10 mouse cellular contexts compared by ENCODE assay signal in genomic region chr6:137456064-137456463, GRCm38 (mm10).
DNase-seq lines count a peak whose midpoint lies in the region; ATAC-seq and TF ChIP-seq lines count a peak whose summit lies in the region.
"Had no signal": no experiment of that assay in that cellular context is flagged by ENCODE, and none has a peak within 500 bp of the region (broad histone marks: within the 10 kb centered on the region; RNA-seq: fewer than 3 reads in every experiment).

No protein-coding gene starts in this region.

- no peaks in the 10 kb centered on the region for H3K27me3 ChIP-seq in cerebellum, adult 2 months (ENCODE audit: control insufficient read depth, insufficient read depth, low read length)
- H3K27me3 ChIP-seq in heart, embryonic 14.5 days (ENCODE audit: control insufficient read depth, insufficient read depth, low read length), result no peaks in the 10 kb centered on the region
- no peaks in the 10 kb centered on the region for H3K27me3 ChIP-seq in lung, embryonic 16.5 days (ENCODE audit: control insufficient read depth, insufficient read depth, low read depth, low read length)
- no peaks in the 10 kb centered on the region for H3K27me3 ChIP-seq in neural tube, embryonic 15.5 days (replicated peaks)

- no peak for TF ChIP-seq POLR2A in cerebellum, adult 2 months (IDR thresholded peaks at IDR 0.05; ENCODE audit: borderline replicate concordance, insufficient read depth, low read length)

- TF ChIP-seq CTCF in cerebellum, adult 2 months (IDR thresholded peaks at IDR 0.05; ENCODE audit: borderline replicate concordance, insufficient read depth, low read depth, low read length), result no peak

- ATAC-seq in heart, embryonic 14.5 days (ENCODE audit: insufficient number of reproducible peaks, insufficient read depth, low FRiP score, low read depth), result no peak
- peak; percentile 41 for ATAC-seq in lung, embryonic 16.5 days (ENCODE audit: low read depth)
- ATAC-seq in neural tube, embryonic 15.5 days (ENCODE audit: low FRiP score), result 0 out of 2 replicates have a peak, but pooled peaks have one; percentile 12

- peak overlapping the region; percentile 33 for H3K4me2 ChIP-seq in heart, embryonic 14.5 days (ENCODE audit: low read length)
- peak overlapping the region; percentile 21; the same call in 1 of the 2 replicates for H3K4me2 ChIP-seq in lung, embryonic 16.5 days (ENCODE audit: low read depth, low read length)
- H3K4me2 ChIP-seq in neural tube, embryonic 15.5 days, result no peak overlapping the region
- H3K4me2 ChIP-seq: limb, embryonic 15.5 days had no signal

- peak overlapping the region; percentile 11 for H3K4me3 ChIP-seq in cerebellum, adult 2 months (replicated peaks; ENCODE audit: insufficient read depth, low read depth, low read length)
- 0 out of 4 replicates have a peak overlapping the region, but pooled peaks of 1 of the 2 experiments have one; percentile 3 for H3K4me3 ChIP-seq in heart, embryonic 14.5 days (ENCODE audit: control insufficient read depth in 1 of 2, insufficient read depth in 1 of 2, low read depth in 1 of 2, low read length in 2 of 2)
- no peak overlapping the region for H3K4me3 ChIP-seq in lung, embryonic 16.5 days (ENCODE audit: low read length)
- H3K4me3 ChIP-seq in neural tube, embryonic 15.5 days (replicated peaks), result no peak overlapping the region
- H3K4me3 ChIP-seq: embryonic facial prominence, embryonic 13.5 days; limb, embryonic 15.5 days had no signal

- no peak overlapping the region for H3K27ac ChIP-seq in cerebellum, adult 2 months (ENCODE audit: insufficient read depth, low read length)
- H3K27ac ChIP-seq in heart, embryonic 14.5 days (replicated peaks in 1 of 2; ENCODE audit: control insufficient read depth in 1 of 2, insufficient read depth in 1 of 2, low read depth in 2 of 2, low read length in 2 of 2), result 0 out of 4 replicates have a peak overlapping the region, but pooled peaks have one; percentile 0 to 47
- H3K27ac ChIP-seq in lung, embryonic 16.5 days (ENCODE audit: low read length), result no peak overlapping the region
- H3K27ac ChIP-seq in neural tube, embryonic 15.5 days (replicated peaks), result no peak overlapping the region
- H3K27ac ChIP-seq: embryonic facial prominence, embryonic 13.5 days; limb, embryonic 15.5 days had no signal

- 56% methylated on average over 7 of the region's 7 CpGs for WGBS in cerebellum, adult 2 months
- WGBS in heart, embryonic 14.5 days, result 7% methylated on average over 7 of the region's 7 CpGs
- 33% methylated on average over 7 of the region's 7 CpGs for WGBS in lung, embryonic 16.5 days
- WGBS in neural tube, embryonic 15.5 days, result 77% methylated on average over 7 of the region's 7 CpGs

- no peak for DNase-seq in cerebellum, adult 2 months
- DNase-seq in cerebellum, postnatal 10 days, result no peak
- no peak for DNase-seq in heart, adult 8-10 months (ENCODE audit: low spot score)
- DNase-seq in lung, postnatal 25 days (ENCODE audit: low spot score), result no peak
- DNase-seq in urinary bladder, postnatal 36 days (ENCODE audit: low spot score in 2 of 2), result no peak

- H3K9me3 ChIP-seq in heart, embryonic 14.5 days (ENCODE audit: control insufficient read depth, low read length), result no peaks in the 10 kb centered on the region
- H3K9me3 ChIP-seq in lung, embryonic 16.5 days (ENCODE audit: control insufficient read depth, low read length), result no peaks in the 10 kb centered on the region
- no peaks in the 10 kb centered on the region for H3K9me3 ChIP-seq in neural tube, embryonic 15.5 days (replicated peaks)
- H3K9me3 ChIP-seq: embryonic facial prominence, embryonic 13.5 days; limb, embryonic 15.5 days had no signal

- no peaks in the 10 kb centered on the region for H3K36me3 ChIP-seq in heart, embryonic 14.5 days (ENCODE audit: control insufficient read depth, insufficient read depth, low read length)
- H3K36me3 ChIP-seq in lung, embryonic 16.5 days (ENCODE audit: control insufficient read depth, insufficient read depth, low read length), result no peaks in the 10 kb centered on the region
- no peaks in the 10 kb centered on the region for H3K36me3 ChIP-seq in neural tube, embryonic 15.5 days
- H3K36me3 ChIP-seq: embryonic facial prominence, embryonic 13.5 days; limb, embryonic 15.5 days had no signal

- H3K9ac ChIP-seq in heart, embryonic 14.5 days (ENCODE audit: low read length), result no peak overlapping the region
- no peak overlapping the region for H3K9ac ChIP-seq in lung, embryonic 16.5 days (ENCODE audit: low read length)
- no peak overlapping the region for H3K9ac ChIP-seq in neural tube, embryonic 15.5 days (replicated peaks)
- H3K9ac ChIP-seq: limb, embryonic 15.5 days had no signal

- peaks cover 12% of the 10 kb centered on the region for H3K4me1 ChIP-seq in cerebellum, adult 2 months (ENCODE audit: control insufficient read depth, insufficient read depth, low read length)
- H3K4me1 ChIP-seq in heart, embryonic 14.5 days (ENCODE audit: control insufficient read depth in 2 of 2, insufficient read depth in 2 of 2, low read length in 2 of 2), result peaks cover 17 to 24% of the 10 kb centered on the region in 2 experiments
- H3K4me1 ChIP-seq in lung, embryonic 16.5 days (replicated peaks; ENCODE audit: control insufficient read depth, insufficient read depth, low read length), result 0 out of 2 replicates have a peak, but pooled peaks cover 5% of the 10 kb centered on the region
- peaks cover 3% of the 10 kb centered on the region; the same call in 1 of the 2 replicates for H3K4me1 ChIP-seq in neural tube, embryonic 15.5 days

Comparison
In these comparisons a context has a peak if more than half of its experiments do, and no peak if none do; other contexts are left out.
1. H3K27ac ChIP-seq: peak in heart, embryonic 14.5 days (2 of 2); none in cerebellum, adult 2 months (single experiment), lung, embryonic 16.5 days (single experiment) and neural tube, embryonic 15.5 days (single experiment).